Mouse (Mus musculus) ES-Bruce4 (cell line): ENCODE results near the gene Tubgcp3. TPM values are rescaled to one million over a fixed set of nuclear protein-coding genes. Genes with fewer than 3 reads are reported as not detected.

Source experiments
- H3K27ac ChIP-seq: 2 replicates; pipeline ENCODE4 v1.5.1; 2012; ENCODE audit warnings: low read length, inconsistent platforms; ENCODE audit not compliant: insufficient read depth
- H3K27me3 ChIP-seq: 2 replicates; pipeline ENCODE4 v1.6.1; 2012; ENCODE audit warnings: mild to moderate bottlenecking, low read length, inconsistent platforms; ENCODE audit not compliant: control insufficient read depth, poor library complexity, insufficient read depth, severe bottlenecking
- H3K36me3 ChIP-seq: 2 replicates; pipeline ENCODE4 v1.6.1; 2012; ENCODE audit warnings: inconsistent platforms, mild to moderate bottlenecking, low read length, moderate library complexity; ENCODE audit not compliant: control insufficient read depth, poor library complexity, insufficient read depth, severe bottlenecking
- H3K4me1 ChIP-seq: one replicate; pipeline ENCODE4 v1.8.1; 2011; ENCODE audit warnings: low read length; ENCODE audit not compliant: control insufficient read depth, insufficient read depth
- H3K4me3 ChIP-seq: 2 replicates; pipeline ENCODE4 v1.5.1; 2011; ENCODE audit warnings: low read depth, mild to moderate bottlenecking, low read length
- H3K9ac ChIP-seq: 2 replicates; pipeline ENCODE4 v1.6.1; 2012; ENCODE audit warnings: low read depth, mild to moderate bottlenecking, inconsistent platforms; ENCODE audit not compliant: poor library complexity, severe bottlenecking
- H3K9me3 ChIP-seq: replicated peaks from 2 replicates; pipeline ENCODE4 v1.6.1; 2012; ENCODE audit warnings: mild to moderate bottlenecking, low read length, inconsistent platforms; ENCODE audit not compliant: control insufficient read depth, poor library complexity, insufficient read depth, severe bottlenecking
- CTCF ChIP-seq: IDR thresholded peaks from one replicate; pipeline ENCODE4 v1.8.1; 2011; ENCODE audit warnings: low read depth, low read length
- EP300 ChIP-seq: IDR thresholded peaks from 2 replicates; pipeline ENCODE4 v1.6.1; 2011; ENCODE audit warnings: low read depth, low read length; ENCODE audit not compliant: insufficient read depth
- POLR2A ChIP-seq: IDR thresholded peaks from one replicate; pipeline ENCODE4 v1.8.1; 2011; ENCODE audit warnings: low read length; ENCODE audit not compliant: insufficient read depth
- polyA plus RNA-seq: library from polyadenylated mRNA; stranded (reverse); fragments of >200 nt; gene quantifications from 2 replicates; pipeline ENCODE4 v1.2.4, GENCODE M21; 2011; ENCODE audit warnings: low read depth; ENCODE audit not compliant: missing spikeins, insufficient read depth, insufficient read length

The Tubgcp3 gene
- polyA plus RNA-seq, 1 experiment: 36.4 TPM

DNA sequence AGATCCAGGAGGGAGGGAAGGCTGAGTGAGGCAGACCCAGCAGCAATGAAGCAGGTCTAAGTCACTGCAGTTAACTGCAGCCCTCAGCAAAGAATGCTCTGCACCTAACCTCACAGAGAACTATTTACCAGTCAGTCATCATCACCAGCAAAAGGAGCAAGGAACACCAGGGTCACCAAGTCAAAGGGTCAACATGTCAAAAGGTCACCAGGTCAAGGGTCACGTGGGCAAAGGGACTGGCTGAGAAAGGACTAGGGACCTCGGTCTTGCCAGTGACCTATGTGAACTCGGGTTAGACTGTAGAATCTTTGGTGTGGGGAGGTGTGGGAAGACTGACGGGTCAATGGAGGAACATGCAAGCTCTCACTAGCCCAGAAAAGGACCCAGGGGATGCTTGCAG lies 25.5 kb downstream of the Tubgcp3 start:
- Histone ChIP-seq H3K9ac (no peak overlapping the region), H3K9me3 (no peaks in the 10 kb centered on the region), H3K4me3 (no peak overlapping the region), H3K27ac (no peak overlapping the region), H3K36me3 (peaks cover 17% of the 10 kb centered on the region), H3K27me3 (no peaks in the 10 kb centered on the region), H3K4me1 (peaks cover 2% of the 10 kb centered on the region)
- TF ChIP-seq POLR2A: no peak
- no peak for TF ChIP-seq CTCF
- TF ChIP-seq EP300: no peak

DNA sequence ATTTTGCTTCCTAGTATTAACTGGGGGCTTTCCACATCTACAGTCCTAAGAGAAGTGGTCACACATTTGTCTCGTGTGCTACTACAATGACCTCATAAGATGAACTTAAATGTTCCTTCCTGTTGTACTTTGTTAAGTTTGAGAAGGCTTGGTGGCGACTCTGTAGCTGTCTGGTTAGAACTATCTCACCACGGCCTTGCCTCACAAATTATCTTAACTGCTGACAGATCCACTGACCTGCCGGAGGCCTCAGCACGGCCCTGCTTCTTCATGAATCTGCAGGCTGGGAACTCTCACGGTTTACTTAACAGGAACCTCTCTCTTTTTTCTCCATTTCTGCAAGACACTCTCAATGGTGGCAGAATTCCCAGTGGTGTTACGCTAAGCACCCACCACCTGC lies 27.2 kb downstream of the Tubgcp3 start:
- H3K9me3 ChIP-seq: no peaks in the 10 kb centered on the region
- H3K4me1 ChIP-seq: peaks cover 2% of the 10 kb centered on the region
- TF ChIP-seq POLR2A (no peak), CTCF (no peak)
- H3K9ac ChIP-seq: no peak overlapping the region
- no peak overlapping the region for H3K27ac ChIP-seq
- no peak overlapping the region for H3K4me3 ChIP-seq
- peaks cover 20% of the 10 kb centered on the region for H3K36me3 ChIP-seq
- no peaks in the 10 kb centered on the region for H3K27me3 ChIP-seq

DNA sequence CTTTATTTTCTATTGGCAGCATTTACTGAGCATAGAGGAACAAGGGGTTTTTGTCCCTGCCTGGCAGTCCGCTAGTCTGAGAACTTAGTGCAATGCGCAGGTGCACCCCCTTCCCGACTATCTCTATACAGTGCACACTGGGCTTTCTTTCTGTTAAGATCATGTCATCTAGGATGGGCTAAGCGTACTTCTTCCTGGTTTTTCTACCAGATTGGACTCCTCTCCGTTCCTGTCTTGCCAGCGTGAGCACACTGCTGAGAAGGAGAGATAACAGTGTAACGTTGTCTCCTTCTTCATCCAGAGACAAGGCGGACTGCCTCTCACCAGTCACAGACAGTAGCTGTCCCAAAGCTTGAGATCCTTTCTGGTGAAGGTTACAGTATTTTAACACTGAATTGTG lies 27.7 kb downstream of the Tubgcp3 start:
- Histone ChIP-seq H3K4me3 (no peak overlapping the region), H3K4me1 (peaks cover 2% of the 10 kb centered on the region), H3K27ac (no peak overlapping the region), H3K9me3 (no peaks in the 10 kb centered on the region), H3K27me3 (no peaks in the 10 kb centered on the region), H3K36me3 (peaks cover 21% of the 10 kb centered on the region), H3K9ac (no peak overlapping the region)
- no peak for TF ChIP-seq CTCF
- TF ChIP-seq POLR2A: no peak
- TF ChIP-seq EP300: no peak

DNA sequence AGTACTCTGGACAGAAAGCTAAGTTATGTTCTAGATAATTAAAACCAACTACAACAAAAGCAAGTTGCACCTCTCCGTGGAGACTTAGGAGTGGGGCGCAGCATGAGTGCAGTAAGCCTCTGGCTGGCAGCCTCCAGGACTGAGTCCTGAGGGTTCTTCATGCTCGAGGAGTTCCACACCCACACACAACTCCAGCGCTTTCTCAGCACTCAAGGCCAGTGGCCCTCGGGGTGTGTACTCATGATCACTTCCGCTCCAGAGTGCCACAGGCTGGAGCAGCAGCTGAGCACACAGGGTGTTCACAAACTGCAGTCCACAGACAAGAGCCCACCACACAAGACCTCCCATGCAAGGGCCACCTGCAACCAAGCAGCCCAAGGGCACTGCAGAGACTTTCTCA lies 30.5 kb downstream of the Tubgcp3 start:
- TF ChIP-seq EP300: no peak
- TF ChIP-seq POLR2A: no peak
- no peak for TF ChIP-seq CTCF
- Histone ChIP-seq H3K27me3 (no peaks in the 10 kb centered on the region), H3K4me1 (peaks cover 2% of the 10 kb centered on the region), H3K36me3 (peaks cover 22% of the 10 kb centered on the region), H3K9me3 (no peaks in the 10 kb centered on the region), H3K9ac (no peak overlapping the region), H3K4me3 (no peak overlapping the region), H3K27ac (no peak overlapping the region)

DNA sequence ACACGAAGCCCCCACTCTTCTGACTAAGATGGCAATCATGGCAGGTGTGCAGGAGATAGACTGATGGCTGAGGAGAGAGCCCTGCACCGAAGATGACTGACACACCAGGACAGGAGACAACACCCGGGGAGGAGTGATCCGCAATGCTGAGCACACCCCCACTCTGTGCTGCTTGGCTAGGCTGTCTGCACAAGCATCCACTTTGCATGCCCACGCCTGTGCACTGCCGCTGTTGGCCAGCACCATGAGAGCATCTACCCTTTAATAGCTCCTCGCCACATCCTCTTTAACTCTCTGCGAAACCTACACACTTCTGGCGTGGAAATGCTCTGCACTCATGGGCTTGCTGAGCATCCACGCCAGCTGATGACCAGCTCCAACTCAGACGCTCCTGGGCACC lies 33.6 kb downstream of the Tubgcp3 start:
- no peaks in the 10 kb centered on the region for H3K4me1 ChIP-seq
- no peaks in the 10 kb centered on the region for H3K27me3 ChIP-seq
- H3K9me3 ChIP-seq: no peaks in the 10 kb centered on the region
- no peak overlapping the region for H3K9ac ChIP-seq
- H3K27ac ChIP-seq: no peak overlapping the region
- H3K4me3 ChIP-seq: no peak overlapping the region
- no peak for TF ChIP-seq POLR2A
- TF ChIP-seq EP300: no peak
- no peak for TF ChIP-seq CTCF
- H3K36me3 ChIP-seq: peaks cover 22% of the 10 kb centered on the region

DNA sequence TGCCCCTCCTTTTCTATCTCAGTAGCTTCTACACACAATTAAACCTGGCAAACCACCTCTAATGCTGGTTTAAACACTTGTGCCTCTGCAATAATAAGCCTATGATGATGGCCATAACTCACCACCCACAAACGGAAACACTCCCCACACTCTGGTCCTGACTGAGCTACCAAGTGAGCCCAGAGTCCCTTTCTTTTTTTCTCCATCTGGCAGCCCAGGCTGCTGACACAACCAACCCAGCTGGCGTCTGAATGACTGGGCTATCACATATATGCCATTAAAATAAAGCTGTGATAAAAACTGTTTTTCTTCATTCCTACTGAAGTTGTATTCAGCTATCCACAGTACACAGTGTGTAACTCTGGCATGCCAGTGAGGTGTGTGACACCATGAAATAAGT lies 36.7 kb downstream of the Tubgcp3 start:
- Histone ChIP-seq H3K27me3 (no peaks in the 10 kb centered on the region), H3K4me1 (no peaks in the 10 kb centered on the region), H3K9ac (no peak overlapping the region), H3K4me3 (no peak overlapping the region), H3K27ac (peak overlapping the region; percentile 91), H3K9me3 (no peaks in the 10 kb centered on the region), H3K36me3 (peaks cover 22% of the 10 kb centered on the region)
- TF ChIP-seq EP300 (no peak), CTCF (no peak), POLR2A (no peak)
